Mouse (Mus musculus) thymus, adult 2 months (tissue): Measurements from ENCODE around the gene Notch3. TPM values are rescaled to one million over a fixed set of nuclear protein-coding genes. Genes with fewer than 3 reads are reported as not detected.

Experiments used
- DNase-seq: peaks from one replicate; pipeline ENCODE4 v3.0.0; 2021
- H3K27ac ChIP-seq: fragments of 200-500 bp; 2 replicates; pipeline ENCODE4 v1.5.1; 2012; ENCODE audit warnings: low read length, control low read depth; ENCODE audit not compliant: control insufficient read depth, insufficient read depth
- H3K27me3 ChIP-seq: fragments of 200-500 bp; 2 replicates; pipeline ENCODE4 v1.6.1; 2012; ENCODE audit warnings: mild to moderate bottlenecking, low read length, moderate library complexity, mixed read lengths; ENCODE audit not compliant: control insufficient read depth, insufficient read depth
- H3K36me3 ChIP-seq: fragments of 200-500 bp; 2 replicates; pipeline ENCODE4 v1.6.1; 2012; ENCODE audit warnings: mild to moderate bottlenecking, low read length, moderate library complexity; ENCODE audit not compliant: control insufficient read depth, insufficient read depth
- H3K4me1 ChIP-seq: fragments of 200-500 bp; replicated peaks from 2 replicates; pipeline ENCODE4 v1.6.1; 2012; ENCODE audit warnings: low read length; ENCODE audit not compliant: control insufficient read depth, insufficient read depth
- H3K4me3 ChIP-seq: fragments of 200-500 bp; 2 replicates; pipeline ENCODE4 v1.5.1; 2012; ENCODE audit warnings: mild to moderate bottlenecking, low read length, control low read depth, moderate library complexity; ENCODE audit not compliant: control insufficient read depth, insufficient read depth
- CTCF ChIP-seq: fragments of 200-500 bp; IDR thresholded peaks from 2 replicates; pipeline ENCODE4 v1.5.1; 2012; ENCODE audit warnings: mild to moderate bottlenecking, control low read depth, low read length, moderate library complexity, borderline replicate concordance; ENCODE audit not compliant: control insufficient read depth, poor library complexity, insufficient read depth; ENCODE audit errors: extremely low read depth
- POLR2A ChIP-seq: fragments of 200-500 bp; IDR thresholded peaks from 2 replicates; pipeline ENCODE4 v1.6.1; 2012; ENCODE audit warnings: mild to moderate bottlenecking, low read length, control low read depth, moderate library complexity; ENCODE audit not compliant: control insufficient read depth, poor library complexity, insufficient read depth; ENCODE audit errors: extremely low read depth
- WGBS: fragments of 180-500 bp; shearing (Covaris S2); methylation state at CpG from one replicate; pipeline ENCODE4 v1.1.7; 2018; 5-methylcytosine and 5-hydroxymethylcytosine counted together
- polyA plus RNA-seq: library from polyadenylated mRNA; depleted of rRNA; stranded (reverse); fragments of >200 nt; gene quantifications from 2 replicates; pipeline ENCODE4 v1.2.3, GENCODE M21; 2012

Gene Notch3
- polyA plus RNA-seq, 1 experiment = 63.0 TPM

DNA sequence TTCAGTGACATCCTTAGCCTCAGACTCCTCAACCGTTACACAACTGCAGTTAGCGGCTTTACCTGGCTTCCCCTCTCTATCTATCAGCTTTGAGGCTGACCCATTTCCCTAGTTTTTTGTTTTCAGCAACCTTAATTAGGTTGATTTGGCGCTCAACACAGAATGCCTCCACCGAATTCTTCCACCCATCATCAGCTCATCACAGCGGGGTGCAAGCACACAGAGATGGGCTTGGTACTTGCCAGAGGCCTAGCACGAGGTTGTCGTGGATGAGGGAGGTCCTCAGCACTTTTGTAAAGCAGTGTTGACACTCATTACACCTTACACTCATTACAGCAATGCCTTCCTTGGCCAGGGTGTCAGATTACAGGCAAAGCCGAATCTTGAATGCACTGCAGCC is 16.4 kb upstream of the Notch3 start:
- DNase-seq = no peak
- 80% methylated on average over 8 of the region's 8 CpGs for WGBS

GRCm38 (mm10) chr17:32179621-32180491 is 13.2 kb upstream of the Notch3 start:
- TF ChIP-seq POLR2A = no peak
- no peak for TF ChIP-seq CTCF
- Histone ChIP-seq H3K36me3 (no peaks in the 10 kb centered on the region), H3K4me3 (no peak overlapping the region), H3K4me1 (no peaks in the 10 kb centered on the region), H3K27me3 (no peaks in the 10 kb centered on the region), H3K27ac (no peak overlapping the region)
- DNase-seq = no peak
- WGBS = 90% methylated on average over 11 of the region's 11 CpGs

More for the DNA sequence above, 16.4 kb upstream of the Notch3 start:
- H3K4me3 ChIP-seq = no peak overlapping the region
- H3K27me3 ChIP-seq = no peaks in the 10 kb centered on the region
- TF ChIP-seq CTCF (no peak), POLR2A (no peak)
- H3K4me1 ChIP-seq = no peaks in the 10 kb centered on the region; the same call in 1 of the 2 replicates
- H3K27ac ChIP-seq = no peak overlapping the region
- no peaks in the 10 kb centered on the region for H3K36me3 ChIP-seq

GRCm38 (mm10) chr17:32176919-32177318 is 10.3 kb upstream of the Notch3 start:
- H3K27me3 ChIP-seq = no peaks in the 10 kb centered on the region
- WGBS = 84% methylated on average over 4 of the region's 4 CpGs
- DNase-seq = no peak
- no peak overlapping the region for H3K4me3 ChIP-seq
- H3K27ac ChIP-seq = no peak overlapping the region
- H3K36me3 ChIP-seq = no peaks in the 10 kb centered on the region
- no peaks in the 10 kb centered on the region for H3K4me1 ChIP-seq
- TF ChIP-seq CTCF (no peak), POLR2A (no peak)

DNA sequence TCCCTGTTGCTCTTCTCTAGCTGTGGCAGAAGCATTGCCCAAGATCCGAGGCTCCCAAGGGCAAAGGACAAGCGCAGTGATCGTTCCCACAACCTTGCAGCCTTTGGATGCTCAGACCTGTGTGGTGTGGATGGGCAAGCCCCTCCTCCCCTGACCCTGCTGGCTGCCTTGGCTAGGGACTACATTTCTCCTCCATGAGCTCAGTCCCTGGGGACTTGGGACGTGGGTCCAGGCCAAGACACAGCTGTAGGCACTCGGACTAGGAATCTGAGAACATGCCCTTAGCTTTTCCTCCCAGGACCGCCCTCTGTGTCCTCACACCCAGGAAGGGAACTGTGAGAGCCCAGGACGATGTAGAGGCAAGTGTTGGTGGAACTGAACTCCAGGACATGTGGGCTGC is 6.5 kb upstream of the Notch3 start:
- WGBS = 93% methylated on average over 7 of the region's 7 CpGs
- H3K4me3 ChIP-seq = no peak overlapping the region
- no peak overlapping the region for H3K27ac ChIP-seq
- no peaks in the 10 kb centered on the region for H3K36me3 ChIP-seq
- DNase-seq = no peak
- H3K27me3 ChIP-seq = no peaks in the 10 kb centered on the region
- TF ChIP-seq CTCF (no peak), POLR2A (no peak)
- H3K4me1 ChIP-seq = peaks cover 7% of the 10 kb centered on the region

DNA sequence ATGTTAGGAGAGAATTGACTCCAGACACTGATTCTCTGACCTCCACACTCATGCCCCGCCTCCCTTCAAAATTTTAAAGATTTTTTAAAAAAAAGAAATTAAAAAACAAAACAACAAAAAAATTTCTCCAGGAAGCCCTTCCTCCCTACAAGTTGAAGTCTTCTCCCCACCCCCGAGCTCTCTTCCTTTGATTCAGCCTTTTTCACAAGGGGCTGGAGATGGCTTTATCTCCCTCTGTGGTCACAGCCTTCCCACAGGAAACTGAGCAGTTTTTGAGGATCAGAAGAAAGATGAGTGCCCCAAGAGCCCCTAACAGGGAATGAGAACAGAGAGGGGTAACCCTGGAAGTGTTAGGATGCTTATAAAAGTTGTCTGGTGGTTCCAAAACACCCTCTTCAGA is 5.8 kb upstream of the Notch3 start:
- TF ChIP-seq CTCF = no peak
- no peak for TF ChIP-seq POLR2A
- Histone ChIP-seq H3K27me3 (no peaks in the 10 kb centered on the region), H3K4me3 (no peak overlapping the region), H3K4me1 (peaks cover 7% of the 10 kb centered on the region), H3K36me3 (no peaks in the 10 kb centered on the region), H3K27ac (no peak overlapping the region)
- no peak for DNase-seq
- WGBS = 51% methylated on average over 2 of the region's 2 CpGs

- no peaks in the 10 kb centered on the region for H3K36me3 ChIP-seq
- H3K4me3 ChIP-seq = no peak overlapping the region
- DNase-seq = peak; percentile 61
- WGBS = 21% methylated on average over 4 of the region's 4 CpGs
- no peak for TF ChIP-seq POLR2A
- TF ChIP-seq CTCF = no peak
- peaks cover 18% of the 10 kb centered on the region for H3K4me1 ChIP-seq
- no peaks in the 10 kb centered on the region for H3K27me3 ChIP-seq
- H3K27ac ChIP-seq = no peak overlapping the region
These were observed 3.0 kb upstream of the Notch3 start for GRCm38 (mm10) chr17:32169518-32170225.
